Mouse (Mus musculus) stomach, embryonic 15.5 days (tissue): Measurements from ENCODE around the gene Atrip. TPM values are rescaled to one million over a fixed set of nuclear protein-coding genes. Genes with fewer than 3 reads are reported as not detected.

Experiments
- ATAC-seq: fragments of 200-750 bp; cut with Nextera tagmentation; 2 replicates; pipeline ENCODE4 v1.8.0; 2017; ENCODE audit warnings: low read depth, moderate number of reproducible peaks, moderate TSS enrichment; ENCODE audit not compliant: insufficient read depth, low FRiP score
- H3K27ac ChIP-seq: fragments of 300-500 bp; sonication (generic); 2 replicates; pipeline ENCODE4 v1.5.1; 2015; ENCODE audit warnings: mild to moderate bottlenecking, inconsistent platforms
- H3K27me3 ChIP-seq: fragments of 300-500 bp; sonication (generic); replicated peaks from 2 replicates; pipeline ENCODE4 v1.6.1; 2015; ENCODE audit warnings: inconsistent platforms
- H3K36me3 ChIP-seq: fragments of 300-500 bp; sonication (generic); 2 replicates; pipeline ENCODE4 v1.6.1; 2015; ENCODE audit warnings: inconsistent platforms
- H3K4me1 ChIP-seq: fragments of 300-500 bp; sonication (generic); 2 replicates; pipeline ENCODE4 v1.6.1; 2015; ENCODE audit warnings: inconsistent platforms
- H3K4me2 ChIP-seq: fragments of 300-500 bp; sonication (generic); 2 replicates; pipeline ENCODE4 v1.6.1; 2015; ENCODE audit warnings: mild to moderate bottlenecking, inconsistent platforms
- H3K4me3 ChIP-seq: fragments of 300-500 bp; sonication (generic); replicated peaks from 2 replicates; pipeline ENCODE4 v1.5.1; 2015; ENCODE audit warnings: inconsistent platforms
- H3K9ac ChIP-seq: fragments of 300-500 bp; sonication (generic); 2 replicates; pipeline ENCODE4 v1.6.1; 2015; ENCODE audit warnings: inconsistent platforms
- H3K9me3 ChIP-seq: fragments of 300-500 bp; sonication (generic); 2 replicates; pipeline ENCODE4 v1.6.1; 2016; ENCODE audit warnings: inconsistent platforms
- WGBS: fragments of 180-500 bp; shearing (Covaris S2); methylation state at CpG from one replicate; pipeline ENCODE4 v1.1.7; 2015; 5-methylcytosine and 5-hydroxymethylcytosine counted together
- polyA plus RNA-seq: library from polyadenylated mRNA; unstranded; fragments of >200 nt; fragmentation: Nextera tagmentation; extraction: Ambion mirVana; gene quantifications from 2 replicates; pipeline ENCODE4 v1.2.1, GENCODE M21; 2015

Gene Atrip
- polyA plus RNA-seq, 1 experiment from 2014 or later = 24.7 TPM

DNA sequence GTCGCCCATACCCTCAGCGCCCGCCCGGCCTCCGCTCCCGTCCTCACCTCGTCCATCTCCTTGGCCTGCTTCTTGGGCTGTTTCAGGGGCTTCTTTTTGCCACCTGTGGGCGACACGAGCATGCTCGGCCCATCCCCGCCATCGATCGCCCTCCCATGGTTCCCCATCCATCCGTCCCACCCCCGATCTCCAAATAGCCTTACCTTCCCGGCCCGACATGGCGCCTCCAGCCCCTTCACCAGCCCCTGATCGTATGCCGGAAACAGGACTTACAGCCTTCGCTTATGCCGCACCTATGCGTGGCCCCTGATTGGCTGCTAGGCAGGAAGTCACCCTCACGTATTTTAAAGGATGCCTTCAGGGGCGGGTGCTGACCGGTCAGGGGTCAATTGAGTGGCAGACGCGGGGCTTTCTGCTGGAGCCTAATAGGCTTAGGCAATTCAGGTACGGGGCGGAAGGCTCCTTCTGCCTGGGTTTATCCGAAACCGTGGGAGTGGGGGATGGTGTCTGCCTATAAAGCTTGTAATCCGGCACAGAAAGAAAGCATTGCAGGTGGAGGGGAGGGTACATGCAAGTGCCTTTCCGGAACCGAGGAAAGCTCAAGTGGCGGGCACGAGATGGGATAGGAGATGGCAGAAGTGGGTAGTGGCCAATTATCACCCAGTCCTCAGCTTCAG is 8.3 kb upstream of the Atrip start, which contains the start of the genes Ccdc51 and Tma7:
Gene Ccdc51 (plus strand): TSS at position 370 of the 677 bp plus-strand sequence.
Gene Tma7 (minus strand): TSS at position 464 of the 677 bp plus-strand sequence.
- peak; percentile 98 for ATAC-seq
- no peaks in the 10 kb centered on the region for H3K36me3 ChIP-seq
- peak within 1 kb of the TSS; percentile 79 for H3K4me2 ChIP-seq
- H3K27me3 ChIP-seq = no peaks in the 10 kb centered on the region
- peak within 1 kb of the TSS; percentile 76 for H3K9ac ChIP-seq
- H3K27ac ChIP-seq = peak within 1 kb of the TSS; percentile 78
- H3K4me3 ChIP-seq = peak within 1 kb of the TSS; percentile 84
- H3K9me3 ChIP-seq = no peaks in the 10 kb centered on the region
- WGBS = under 1% methylated on average over 37 of the region's 37 CpGs
- H3K4me1 ChIP-seq = peaks cover 22% of the 10 kb centered on the region

DNA sequence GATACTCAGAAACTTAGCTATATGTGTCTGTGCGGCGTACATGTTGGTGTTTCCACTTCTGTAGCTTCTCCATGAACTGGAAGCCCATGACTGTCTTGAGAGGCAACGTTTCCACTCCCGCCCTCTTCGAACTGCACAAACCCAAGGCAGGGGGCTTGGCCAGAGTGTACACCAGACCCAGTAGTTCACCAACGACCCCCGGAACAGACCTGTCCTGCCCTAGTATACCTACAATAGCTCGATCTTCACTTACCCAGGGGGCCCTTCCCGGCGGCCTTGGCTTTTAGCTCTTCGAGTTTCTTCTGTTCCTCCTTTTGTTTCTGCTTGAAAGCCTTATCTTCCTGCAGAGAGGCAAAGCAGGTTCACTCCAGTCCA is 7.8 kb upstream of the Atrip start:
- ATAC-seq = no peak
- peak overlapping the region; percentile 78; the same call in 1 of the 2 replicates for H3K27ac ChIP-seq
- H3K4me1 ChIP-seq = peaks cover 22% of the 10 kb centered on the region
- H3K4me2 ChIP-seq = peak overlapping the region; percentile 79
- peak overlapping the region; percentile 84 for H3K4me3 ChIP-seq
- no peaks in the 10 kb centered on the region for H3K27me3 ChIP-seq
- no peaks in the 10 kb centered on the region for H3K9me3 ChIP-seq
- WGBS = 4% methylated on average over 11 of the region's 11 CpGs
- peak overlapping the region; percentile 76 for H3K9ac ChIP-seq
- no peaks in the 10 kb centered on the region for H3K36me3 ChIP-seq

DNA sequence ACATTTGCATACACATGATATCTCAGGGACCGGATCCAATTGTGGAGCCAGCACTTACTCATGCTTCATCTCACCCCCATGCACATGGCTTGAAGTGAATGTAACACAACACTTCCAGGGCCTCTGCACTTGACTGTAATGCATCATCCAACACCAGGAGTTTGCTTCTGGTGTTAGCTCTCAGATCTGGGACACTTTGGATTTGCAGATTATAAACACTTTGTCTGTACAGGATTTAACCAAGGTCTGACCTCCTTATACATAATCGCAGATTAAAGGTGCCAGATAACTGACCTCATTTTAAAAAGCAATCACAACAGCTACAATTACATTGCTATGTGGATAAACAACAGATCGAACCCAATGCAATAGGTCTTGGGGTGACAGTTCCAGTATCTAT is 6.6 kb upstream of the Atrip start:
- no peak overlapping the region for H3K27ac ChIP-seq
- no peak overlapping the region for H3K4me3 ChIP-seq
- no peak overlapping the region for H3K9ac ChIP-seq
- 92% methylated on average over 3 of the region's 3 CpGs for WGBS
- H3K27me3 ChIP-seq = no peaks in the 10 kb centered on the region
- no peak for ATAC-seq
- H3K4me2 ChIP-seq = peak overlapping the region; percentile 79; the same call in 1 of the 2 replicates
- H3K4me1 ChIP-seq = peaks cover 22% of the 10 kb centered on the region
- no peaks in the 10 kb centered on the region for H3K9me3 ChIP-seq
- no peaks in the 10 kb centered on the region for H3K36me3 ChIP-seq

DNA sequence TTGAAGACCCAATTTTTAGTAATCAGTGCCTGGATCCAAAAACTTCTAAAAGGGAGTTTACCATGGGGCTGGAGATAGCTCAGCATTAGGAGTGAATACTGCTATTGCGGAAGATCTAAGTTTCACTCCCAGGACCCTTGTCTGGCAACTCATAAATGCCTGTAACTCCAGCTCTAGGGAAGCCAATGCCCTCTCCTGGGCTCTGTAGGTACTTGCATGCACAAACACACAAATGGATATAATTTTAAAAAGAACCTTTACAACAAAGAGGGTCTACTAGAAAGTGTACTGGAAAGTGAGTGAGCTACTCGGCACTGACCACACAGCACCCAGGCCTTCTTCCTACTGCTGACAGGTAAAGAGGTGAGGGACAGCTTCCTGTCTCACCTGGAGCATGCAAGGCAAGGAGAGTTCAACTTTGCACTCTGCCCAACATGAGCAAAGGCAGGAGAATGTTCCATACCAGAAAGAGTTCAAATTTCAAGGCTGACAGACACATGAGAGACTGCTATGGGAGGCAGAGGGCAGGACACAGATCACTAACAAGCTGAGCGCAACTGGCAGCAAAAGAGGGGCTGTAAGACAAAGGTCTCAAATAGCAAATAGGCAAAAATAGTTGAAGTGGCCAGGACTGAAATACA is 5.7 kb downstream of the Atrip start:
- Histone ChIP-seq H3K4me1 (peaks cover 7% of the 10 kb centered on the region), H3K36me3 (peaks cover 56% of the 10 kb centered on the region), H3K27me3 (no peaks in the 10 kb centered on the region), H3K27ac (no peak overlapping the region), H3K4me2 (no peak overlapping the region), H3K9me3 (no peaks in the 10 kb centered on the region), H3K4me3 (no peak overlapping the region), H3K9ac (no peak overlapping the region)
- WGBS = 94% methylated on average over 3 of the region's 3 CpGs
- no peak for ATAC-seq

DNA sequence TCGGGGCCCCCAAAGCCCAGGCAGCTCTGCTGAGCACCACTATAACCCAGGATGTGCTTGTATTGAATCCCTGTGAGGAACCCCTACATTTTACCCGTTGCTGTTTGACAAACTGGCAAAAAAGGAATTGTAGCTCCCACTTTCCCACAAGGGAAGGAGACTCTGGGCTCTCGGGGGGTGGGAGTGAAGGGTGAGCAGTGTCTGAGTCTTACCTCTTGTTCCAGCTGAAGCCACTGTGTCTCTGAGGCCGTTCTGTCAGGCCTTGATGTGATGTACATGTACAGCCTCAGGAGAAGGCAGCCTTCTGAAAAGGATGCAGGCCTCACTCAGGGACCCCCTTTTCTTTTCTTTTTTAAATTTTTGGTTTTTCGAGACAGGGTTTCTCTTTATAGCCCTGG is 13.0 kb downstream of the Atrip start:
- ATAC-seq = no peak
- H3K4me3 ChIP-seq = no peak overlapping the region
- no peaks in the 10 kb centered on the region for H3K27me3 ChIP-seq
- H3K4me1 ChIP-seq = peaks cover 17% of the 10 kb centered on the region
- 88% methylated on average over 5 of the region's 5 CpGs for WGBS
- H3K27ac ChIP-seq = no peak overlapping the region
- no peak overlapping the region for H3K4me2 ChIP-seq
- no peaks in the 10 kb centered on the region for H3K9me3 ChIP-seq
- H3K36me3 ChIP-seq = peaks cover 49% of the 10 kb centered on the region
- no peak overlapping the region for H3K9ac ChIP-seq

DNA sequence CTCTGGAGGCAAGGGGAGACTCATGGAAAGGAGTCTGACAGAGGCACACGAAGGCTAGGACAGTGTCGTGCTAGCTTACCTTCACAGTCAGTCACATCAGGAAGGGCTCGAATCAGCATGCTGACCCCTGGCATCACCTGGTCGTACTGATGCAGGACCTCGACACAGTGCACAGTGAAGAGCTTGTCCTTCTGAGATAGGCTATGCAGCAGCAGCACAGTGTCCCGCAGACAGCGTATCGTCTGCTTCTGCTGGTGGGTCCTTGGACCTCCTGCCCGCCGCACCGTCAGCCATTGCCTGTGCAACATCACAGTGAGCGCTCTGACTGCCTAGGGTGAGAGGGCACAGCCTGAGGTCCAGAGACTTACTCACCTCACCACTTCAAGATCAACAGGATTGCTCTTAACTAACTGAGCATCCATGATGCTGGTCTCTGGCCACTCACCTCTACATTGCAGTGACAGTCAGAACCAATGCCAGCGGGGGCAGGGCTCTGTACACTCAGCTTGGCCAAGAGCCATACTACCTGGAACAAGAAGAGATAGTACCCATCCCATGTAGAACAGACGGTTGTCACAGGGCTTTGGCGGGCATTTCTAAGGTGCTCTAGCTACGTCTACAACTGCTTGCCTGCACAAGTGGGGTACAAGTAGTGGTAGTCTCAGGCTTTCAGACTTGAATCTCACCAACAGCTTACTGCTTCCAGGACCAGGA is 13.6 kb downstream of the Atrip start:
- Histone ChIP-seq H3K9me3 (no peaks in the 10 kb centered on the region), H3K36me3 (peaks cover 45% of the 10 kb centered on the region), H3K27me3 (no peaks in the 10 kb centered on the region), H3K4me3 (no peak overlapping the region), H3K4me1 (peaks cover 18% of the 10 kb centered on the region), H3K9ac (no peak overlapping the region), H3K4me2 (no peak overlapping the region), H3K27ac (0 out of 2 replicates have a peak overlapping the region, but pooled peaks have one; percentile 35)
- 85% methylated on average over 16 of the region's 16 CpGs for WGBS
- ATAC-seq = no peak

DNA sequence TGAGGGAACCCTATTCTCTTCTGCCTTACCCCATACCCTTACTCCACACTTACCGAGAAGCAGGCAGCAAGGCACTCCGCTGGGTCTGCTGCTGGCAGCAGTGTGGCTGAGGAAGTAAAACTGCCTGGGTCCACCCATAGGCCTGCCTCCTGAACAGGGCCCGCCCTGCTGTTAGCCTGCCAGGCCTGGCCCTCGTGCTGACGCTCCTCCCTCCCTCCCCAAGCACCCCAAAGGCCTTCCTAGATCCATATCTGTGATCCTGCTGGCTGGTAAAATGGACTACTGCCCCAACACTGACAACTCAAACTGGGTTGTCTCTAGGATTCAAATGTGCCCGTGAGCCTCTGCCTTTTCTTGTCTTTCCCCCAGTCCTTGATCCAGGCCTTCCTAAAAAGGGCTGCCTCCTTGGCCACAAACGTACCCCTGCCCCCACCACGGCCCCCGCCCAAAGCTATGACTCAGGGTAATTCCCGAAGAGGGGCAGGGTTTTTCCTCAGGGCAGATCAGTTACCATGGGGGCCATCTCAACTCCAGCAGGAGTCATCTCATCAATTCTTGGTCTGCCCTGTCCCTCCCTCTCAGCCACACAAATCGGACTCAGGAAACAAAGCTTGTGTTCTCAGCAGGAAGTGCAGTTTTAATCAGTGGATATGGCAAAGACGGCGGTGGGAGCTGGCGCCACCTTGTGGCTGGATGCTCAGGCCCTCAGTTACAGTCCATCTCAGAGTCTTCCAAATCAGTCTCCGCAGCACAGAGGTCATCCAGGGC is 14.6 kb downstream of the Atrip start, which contains the start of gene Trex1:
Gene Trex1 (minus strand): TSS at position 599 of the 768 bp plus-strand sequence.
- Histone ChIP-seq H3K4me2 (peak within 1 kb of the TSS; percentile 71), H3K4me3 (peak within 1 kb of the TSS; percentile 36), H3K9me3 (no peaks in the 10 kb centered on the region), H3K9ac (no peak within 1 kb of the TSS), H3K27ac (peak within 1 kb of the TSS; percentile 91), H3K4me1 (peaks cover 25% of the 10 kb centered on the region), H3K27me3 (no peaks in the 10 kb centered on the region), H3K36me3 (peaks cover 35% of the 10 kb centered on the region)
- peak; percentile 92 for ATAC-seq
- 10% methylated on average over 15 of the region's 15 CpGs for WGBS

DNA sequence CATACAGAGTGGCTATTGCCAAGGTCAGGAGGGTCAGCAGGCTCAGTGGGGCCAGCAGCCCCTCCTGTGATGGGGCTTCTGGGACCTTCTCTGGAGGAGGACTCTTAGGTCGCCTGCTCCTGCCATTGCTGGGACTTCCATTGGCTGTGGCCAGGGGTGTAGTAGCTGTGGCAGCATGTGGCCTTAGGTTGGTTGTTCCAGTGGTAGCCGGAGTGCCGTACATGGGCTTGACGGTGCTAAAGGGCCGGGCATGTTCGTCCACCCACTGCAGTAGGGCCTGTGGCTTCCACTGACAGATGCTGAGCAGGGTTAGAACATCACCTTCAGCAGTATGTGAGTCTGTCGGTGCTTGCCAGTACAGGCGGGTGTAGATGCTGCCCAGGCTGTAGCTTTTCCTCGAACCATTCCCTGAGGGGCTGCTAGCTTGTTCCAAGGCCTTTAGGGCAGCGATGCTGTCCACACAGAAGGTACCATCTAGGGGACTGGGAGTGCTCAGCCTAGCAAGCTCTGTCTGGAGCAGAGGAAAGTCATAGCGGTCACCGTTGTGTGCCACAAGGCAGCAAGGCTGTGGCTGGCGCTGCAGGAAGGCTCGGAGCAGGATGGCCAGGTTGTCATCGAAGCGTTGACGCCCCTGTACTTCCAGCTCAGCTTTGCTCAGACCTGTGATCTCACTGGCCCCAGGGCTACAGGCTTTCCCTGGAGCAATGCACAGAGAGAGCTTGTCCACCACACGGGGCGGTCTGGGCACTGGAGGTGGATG is 15.7 kb downstream of the Atrip start:
- Histone ChIP-seq H3K9ac (no peak overlapping the region), H3K27ac (peak overlapping the region; percentile 91; the same call in 1 of the 2 replicates), H3K36me3 (peaks cover 29% of the 10 kb centered on the region), H3K4me3 (peak overlapping the region; percentile 36), H3K4me1 (peaks cover 29% of the 10 kb centered on the region), H3K27me3 (no peaks in the 10 kb centered on the region), H3K4me2 (peak overlapping the region; percentile 71), H3K9me3 (no peaks in the 10 kb centered on the region)
- ATAC-seq = no peak
- 93% methylated on average over 19 of the region's 19 CpGs for WGBS

DNA sequence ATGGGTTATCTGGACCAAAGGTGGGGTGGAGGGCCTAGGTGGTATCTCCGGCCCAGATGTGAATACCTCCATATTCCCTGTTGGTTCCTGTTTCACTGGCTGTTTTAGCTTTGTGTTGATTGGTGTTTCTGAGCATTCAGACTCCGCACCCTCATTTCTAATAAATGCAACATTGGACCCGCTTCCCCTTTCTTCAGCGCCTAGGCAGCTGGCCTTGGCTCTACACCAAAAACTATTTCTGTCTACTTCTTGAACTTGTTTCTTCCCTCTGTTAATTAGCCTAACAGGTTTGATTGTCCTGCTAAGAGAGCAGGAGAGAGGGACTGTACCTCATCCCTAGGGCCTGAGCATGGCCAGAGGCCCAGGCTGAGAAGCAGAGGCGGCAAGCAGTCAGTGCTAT is 16.4 kb downstream of the Atrip start:
- peaks cover 23% of the 10 kb centered on the region for H3K36me3 ChIP-seq
- no peak overlapping the region for H3K4me3 ChIP-seq
- 92% methylated on average over 5 of the region's 5 CpGs for WGBS
- no peak overlapping the region for H3K9ac ChIP-seq
- peaks cover 29% of the 10 kb centered on the region for H3K4me1 ChIP-seq
- H3K27me3 ChIP-seq = no peaks in the 10 kb centered on the region
- H3K4me2 ChIP-seq = no peak overlapping the region
- H3K9me3 ChIP-seq = no peaks in the 10 kb centered on the region
- ATAC-seq = no peak
- H3K27ac ChIP-seq = no peak overlapping the region

DNA sequence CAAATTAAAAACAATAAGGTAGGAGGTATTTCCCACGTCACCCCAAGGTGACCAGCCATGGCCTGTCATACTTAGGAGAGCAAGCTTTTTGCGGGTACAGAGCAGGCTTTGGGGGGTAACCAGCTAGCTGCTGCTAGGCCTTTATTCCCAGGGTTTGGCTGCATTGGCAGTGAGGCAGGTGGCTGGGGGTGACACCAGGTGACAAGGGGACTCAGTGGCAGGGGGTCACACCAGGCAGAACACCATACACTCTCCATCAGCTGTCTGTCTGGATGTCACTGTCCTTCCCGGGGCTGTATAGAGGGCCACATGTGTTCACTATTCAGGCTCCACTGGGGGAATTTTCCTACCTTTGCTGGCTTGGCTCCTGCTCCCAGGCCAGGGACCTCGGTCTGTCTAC is 17.0 kb downstream of the Atrip start:
- ATAC-seq = no peak
- H3K27me3 ChIP-seq = no peaks in the 10 kb centered on the region
- H3K9ac ChIP-seq = no peak overlapping the region
- peaks cover 23% of the 10 kb centered on the region for H3K36me3 ChIP-seq
- no peaks in the 10 kb centered on the region for H3K9me3 ChIP-seq
- no peak overlapping the region for H3K4me3 ChIP-seq
- H3K4me2 ChIP-seq = no peak overlapping the region
- peaks cover 29% of the 10 kb centered on the region for H3K4me1 ChIP-seq
- WGBS = 86% methylated on average over 4 of the region's 4 CpGs
- H3K27ac ChIP-seq = no peak overlapping the region
